Comparison of ENCODE assay signal across 8 mouse cellular contexts in the genomic region with DNA sequence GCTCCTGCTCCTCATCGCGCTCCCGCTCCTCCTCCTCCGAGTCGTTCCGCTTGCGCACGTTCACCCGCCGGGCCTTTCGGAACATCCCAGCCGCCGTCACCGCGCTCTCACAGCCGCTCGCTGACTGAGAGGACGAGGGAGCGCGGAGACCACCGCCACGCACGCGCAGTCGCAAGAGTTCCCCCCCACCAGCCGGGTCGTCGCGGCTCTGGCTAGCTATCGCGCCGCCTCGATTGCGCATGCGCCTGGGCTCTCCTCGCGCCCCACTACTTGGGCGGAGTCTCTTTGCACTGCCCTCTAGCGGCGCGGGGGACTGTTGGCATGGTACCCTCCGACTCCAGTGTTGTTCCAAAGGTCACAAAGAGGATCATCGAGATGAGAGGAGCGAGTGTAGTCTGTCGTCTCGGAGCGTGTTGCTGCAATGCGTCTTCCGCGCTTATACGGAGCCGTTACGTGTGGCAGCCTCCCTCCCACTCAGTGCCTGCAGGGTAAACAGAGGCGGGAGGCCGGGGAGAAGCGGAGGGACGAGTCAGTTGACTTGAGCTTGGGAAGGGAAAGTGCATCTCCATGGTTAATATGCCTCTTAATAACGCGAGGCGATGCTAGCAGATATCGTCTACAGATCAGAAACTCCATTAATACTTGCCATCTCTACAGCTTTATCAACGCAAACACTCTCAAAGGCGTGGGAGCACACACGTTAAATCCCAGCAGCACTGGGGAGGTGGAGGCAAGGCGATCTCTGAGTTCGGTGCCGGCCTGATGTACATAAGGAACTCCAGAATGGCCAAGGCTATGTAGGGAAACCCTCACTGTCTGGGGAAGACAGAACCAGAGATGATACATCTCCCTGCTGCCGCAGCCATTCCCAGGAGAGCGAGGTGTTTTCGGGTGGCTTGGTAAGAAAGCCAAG. TPM values are rescaled to one million over a fixed set of nuclear protein-coding genes. Genes with fewer than 3 reads are reported as not detected.
DNase-seq lines count a peak whose midpoint lies in the region; ATAC-seq and TF ChIP-seq lines count a peak whose summit lies in the region.

Gene Paxbp1, minus strand, starts transcription at position 274 of the 913 bp plus-strand sequence.

- no peaks in the 10 kb centered on the region for H3K9me3 ChIP-seq in hindbrain, postnatal 0 days (ENCODE audit: low read length)

- intact Hi-C loops in gastrocnemius, adult 2 months (cut with DNase I): loop anchor here (2.0 to 5.0 kb wide), 3 partner anchors 28 to 112 kb away; partner anchors contain the start of gene Synj1
- intact Hi-C loops in left cerebral cortex, adult 2 months (cut with DNase I): loop anchor here (1.0 to 10.0 kb wide), 4 partner anchors 12 to 600 kb away; partner anchors contain the start of genes Gart, Son and Synj1

- H3K27me3 ChIP-seq in hindbrain, postnatal 0 days (ENCODE audit: insufficient read depth, low read length): no peaks in the 10 kb centered on the region

- peak; percentile 93 for ATAC-seq in common myeloid progenitor, adult 5-6 weeks (replicated peaks; ENCODE audit: low read depth, poor library complexity, severe bottlenecking)
- peak; percentile 98 for ATAC-seq in hindbrain, postnatal 0 days
- peak; percentile 93 for ATAC-seq in megakaryocyte, adult 5-6 weeks (ENCODE audit: poor library complexity, severe bottlenecking)

- peak; percentile 99 for DNase-seq in ZHBTc4 (ENCODE audit: low read depth, low spot score)
- DNase-seq in gastrocnemius, adult 2 months: peak; percentile 99
- peak; percentile 100 for DNase-seq in hindbrain, postnatal 0 days (ENCODE audit: low spot score)
- peak; percentile 99 for DNase-seq in left cerebral cortex, adult 2 months (ENCODE audit: extremely low spot score in 1 of 2, low spot score in 2 of 2)
- DNase-seq in right cerebral cortex, adult 2 months (ENCODE audit: low spot score in 2 of 2): peak; percentile 99
- DNase-seq in urinary bladder, postnatal 14 days (ENCODE audit: low spot score): peak; percentile 99

- peak; percentile 96 for TF ChIP-seq CTCF in gastrocnemius, adult 2 months (IDR thresholded peaks at IDR 0.05)
- TF ChIP-seq CTCF in hindbrain, postnatal 0 days (IDR thresholded peaks at IDR 0.05; ENCODE audit: low read depth): peak; percentile 99
- TF ChIP-seq CTCF in left cerebral cortex, adult 2 months (IDR thresholded peaks at IDR 0.05): peak; percentile 97

- peak within 1 kb of the TSS; percentile 84 for H3K4me3 ChIP-seq in gastrocnemius, adult 2 months
- H3K4me3 ChIP-seq in hindbrain, postnatal 0 days (ENCODE audit: low read length): peak within 1 kb of the TSS; percentile 86
- H3K4me3 ChIP-seq in left cerebral cortex, adult 2 months: peak within 1 kb of the TSS; percentile 92

- H3K27ac ChIP-seq in gastrocnemius, adult 2 months: peak within 1 kb of the TSS; percentile 96
- H3K27ac ChIP-seq in hindbrain, postnatal 0 days: peak within 1 kb of the TSS; percentile 98
- peak within 1 kb of the TSS; percentile 96 for H3K27ac ChIP-seq in left cerebral cortex, adult 2 months

- under 1% methylated on average over 68 of the region's 70 CpGs for WGBS in hindbrain, postnatal 0 days

- peak within 1 kb of the TSS; percentile 98 for H3K9ac ChIP-seq in hindbrain, postnatal 0 days (replicated peaks; ENCODE audit: low read length)

- peaks cover 9% of the 10 kb centered on the region for H3K4me1 ChIP-seq in hindbrain, postnatal 0 days (ENCODE audit: insufficient read depth, low read length)

- no peaks in the 10 kb centered on the region for H3K36me3 ChIP-seq in hindbrain, postnatal 0 days (ENCODE audit: insufficient read depth, low read length)

- peak within 1 kb of the TSS; percentile 75 for H3K4me2 ChIP-seq in hindbrain, postnatal 0 days (ENCODE audit: low read depth, low read length)

RNA-seq across cellular contexts. Expression of gene Paxbp1, which starts in this region (rescaled TPM):
- total RNA-seq in common myeloid progenitor, adult 5-6 weeks (2017): 82.4 and 88.2 TPM in 2 replicates
- total RNA-seq in gastrocnemius, adult 2 months (2021): 10 to 100 TPM; 10.7 to 11.6 TPM
- total RNA-seq in hindbrain, postnatal 0 days (2014; rRNA removed): 39.7 and 45.3 TPM in 2 replicates
- 22.8 and 27.2 TPM in 2 replicates for polyA plus RNA-seq in hindbrain, postnatal 0 days (2015; fragmentation: Nextera tagmentation; extraction: Ambion mirVana)
- total RNA-seq in left cerebral cortex, adult 2 months (2021): 10 to 100 TPM; 66.1 to 76.5 TPM
- 71.3 and 81.9 TPM in 2 replicates for total RNA-seq in megakaryocyte, adult 5-6 weeks (2015)
- total RNA-seq in megakaryocyte, adult 5-6 weeks (2017): 68.3 and 79.2 TPM in 2 replicates

Comparison
In these comparisons a context has a peak if more than half of its experiments do, and no peak if none do; other contexts are left out.
1. Peak in every context shown above with its lines: DNase-seq, ATAC-seq, H3K4me3 ChIP-seq and H3K27ac ChIP-seq.